Mouse (Mus musculus): ENCODE measurements around the gene Tas1r1. TPM values are rescaled to one million over a fixed set of nuclear protein-coding genes. Genes with fewer than 3 reads are reported as not detected.

The Tas1r1 gene
- polyA plus RNA-seq (2015; fragmentation: Nextera tagmentation; extraction: Ambion mirVana), result 1.9 and 2.0 TPM in 2 replicates

DNA sequence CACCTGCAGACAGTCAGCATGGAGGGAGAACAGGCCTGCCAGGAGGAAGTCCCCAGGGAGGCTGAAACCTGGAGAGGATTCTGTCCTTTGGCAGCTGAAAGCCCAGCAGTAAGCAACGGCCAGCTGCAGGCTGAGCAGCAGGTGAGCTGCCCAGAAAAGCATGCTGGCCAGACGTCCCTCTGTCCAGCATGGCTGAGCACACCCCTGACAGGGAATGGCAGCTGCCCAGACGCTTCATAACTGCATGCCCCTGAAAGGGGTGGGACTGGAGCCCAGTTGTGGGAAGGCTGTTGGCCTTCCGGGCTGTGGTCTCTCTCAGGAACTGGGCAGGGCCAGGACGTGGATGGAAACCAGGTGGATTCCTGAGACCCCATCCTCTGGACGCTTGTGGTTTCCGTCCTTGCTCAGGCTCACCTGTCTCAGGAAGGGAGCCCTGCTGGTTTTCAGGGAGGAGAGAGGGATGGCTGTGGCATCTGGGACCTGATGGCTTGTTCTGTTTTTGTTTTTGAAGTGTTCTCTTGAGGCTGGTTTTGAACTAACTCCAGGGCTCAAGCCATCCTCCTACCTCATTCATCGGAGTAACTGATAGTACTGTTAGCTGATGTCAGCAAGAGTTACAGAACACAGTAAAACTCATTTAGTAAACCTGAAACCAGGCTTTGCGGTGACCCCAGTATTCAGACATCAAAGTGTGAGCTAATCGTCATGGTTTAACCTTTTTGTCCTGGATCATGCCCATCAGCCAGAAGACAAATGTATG, at the start of gene Tas1r1:
Gene Tas1r1 (minus strand): TSS at position 344 of the 760 bp plus-strand sequence.
- H3K4me3 ChIP-seq (ENCODE audit: low read length), result peak within 1 kb of the TSS; percentile 99
- 44% methylated on average over 10 of the region's 10 CpGs for WGBS
- peak within 1 kb of the TSS; percentile 51; the same call in 1 of the 2 replicates for H3K27ac ChIP-seq (ENCODE audit: low read depth, low read length)

DNA sequence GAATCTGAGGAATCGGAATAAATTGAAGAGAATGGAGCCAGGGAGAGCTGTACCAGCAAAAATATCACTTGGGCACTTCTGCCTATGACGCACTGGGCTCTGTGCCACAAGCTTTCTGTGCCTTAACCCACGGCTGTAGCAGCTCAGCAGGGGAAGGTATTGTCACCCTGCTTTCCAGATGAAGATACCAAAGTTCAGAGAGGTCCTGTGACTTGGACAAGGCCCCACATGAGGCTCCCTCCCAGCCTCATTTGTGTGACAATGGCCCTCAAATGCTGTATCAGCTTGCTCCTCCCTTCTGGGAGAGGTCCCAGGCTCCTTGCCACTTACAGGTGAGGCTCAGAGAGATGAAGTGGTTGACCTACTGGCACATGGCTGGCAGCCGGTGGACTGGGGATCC, 49.8 kb upstream of the Tas1r1 start:
- Histone ChIP-seq H3K36me3 (ENCODE audit: control insufficient read depth, insufficient read depth, low read length) (no peaks in the 10 kb centered on the region), H3K9me3 (ENCODE audit: control insufficient read depth, low read length) (no peaks in the 10 kb centered on the region), H3K27ac (ENCODE audit: low read depth, low read length) (no peak overlapping the region; the same call in 1 of the 2 replicates), H3K4me3 (ENCODE audit: low read length) (no peak overlapping the region), H3K4me1 (ENCODE audit: control insufficient read depth, insufficient read depth, low read depth, low read length) (peaks cover 25% of the 10 kb centered on the region), H3K27me3 (replicated peaks; ENCODE audit: control insufficient read depth, insufficient read depth, low read length) (no peaks in the 10 kb centered on the region), H3K4me2 (ENCODE audit: low read length) (peak overlapping the region; percentile 92), H3K9ac (ENCODE audit: low read depth, low read length) (peak overlapping the region; percentile 43)
- peak; percentile 4; the same call in 1 of the 2 replicates for ATAC-seq
- WGBS, result 9% methylated on average over 4 of the region's 4 CpGs

More for the DNA sequence above, at the start of gene Tas1r1:
- Histone ChIP-seq H3K9ac (ENCODE audit: low read depth, low read length) (peak within 1 kb of the TSS; percentile 87), H3K4me1 (ENCODE audit: control insufficient read depth, insufficient read depth, low read depth, low read length) (peaks cover 12% of the 10 kb centered on the region), H3K9me3 (ENCODE audit: control insufficient read depth, low read length) (no peaks in the 10 kb centered on the region), H3K36me3 (ENCODE audit: control insufficient read depth, insufficient read depth, low read length) (peaks cover 16% of the 10 kb centered on the region), H3K4me2 (ENCODE audit: low read length) (peak within 1 kb of the TSS; percentile 99), H3K27me3 (replicated peaks; ENCODE audit: control insufficient read depth, insufficient read depth, low read length) (no peaks in the 10 kb centered on the region)
- no peak for ATAC-seq

DNA sequence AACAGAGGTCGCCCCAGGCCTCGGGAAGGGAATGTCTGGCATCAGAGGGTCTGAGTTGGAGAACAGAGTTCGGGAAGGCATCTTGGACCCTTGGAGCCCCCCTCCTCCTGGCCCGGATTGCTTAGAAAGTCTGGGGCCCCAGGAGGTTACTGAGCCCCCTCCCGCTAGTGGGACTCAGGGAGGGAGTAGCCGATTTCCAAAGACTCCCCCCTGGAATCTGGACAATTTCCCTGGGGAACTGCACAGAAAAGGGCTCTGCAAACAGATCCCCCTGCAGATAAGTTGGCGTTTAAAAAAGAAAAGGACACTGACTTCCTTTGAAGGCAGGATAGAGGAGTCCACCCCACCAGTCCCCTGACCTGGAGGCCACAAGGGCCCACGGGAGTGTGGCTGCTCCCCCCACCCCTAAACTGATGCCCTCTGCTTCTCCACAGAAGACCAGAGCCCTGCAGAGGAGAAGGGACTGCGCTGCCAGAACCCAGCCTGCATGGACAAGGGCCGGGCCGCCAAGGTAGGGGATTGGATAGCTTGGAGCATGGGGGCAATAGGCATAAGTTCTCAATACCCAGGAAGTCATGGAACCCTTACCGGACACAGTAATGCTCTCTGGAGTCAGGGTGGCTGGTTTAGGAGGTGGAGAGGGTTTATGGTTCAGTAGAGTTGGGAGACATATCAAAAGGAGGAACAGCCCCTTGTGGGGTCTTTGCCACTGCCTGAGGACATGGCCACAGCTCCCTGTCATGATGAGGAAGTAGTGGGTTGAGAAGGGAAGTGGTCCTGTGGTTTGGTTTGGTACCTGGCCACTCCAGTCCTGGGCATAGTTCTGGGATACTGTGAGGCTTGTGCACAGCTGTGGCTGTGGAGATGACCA, 49.1 kb upstream of the Tas1r1 start:
- Histone ChIP-seq H3K4me3 (ENCODE audit: low read length) (peak overlapping the region; percentile 80), H3K4me2 (ENCODE audit: low read length) (peak overlapping the region; percentile 92), H3K27ac (ENCODE audit: low read depth, low read length) (no peak overlapping the region; the same call in 1 of the 2 replicates), H3K9ac (ENCODE audit: low read depth, low read length) (peak overlapping the region; percentile 93), H3K4me1 (ENCODE audit: control insufficient read depth, insufficient read depth, low read depth, low read length) (peaks cover 25% of the 10 kb centered on the region), H3K9me3 (ENCODE audit: control insufficient read depth, low read length) (no peaks in the 10 kb centered on the region), H3K27me3 (replicated peaks; ENCODE audit: control insufficient read depth, insufficient read depth, low read length) (no peaks in the 10 kb centered on the region), H3K36me3 (ENCODE audit: control insufficient read depth, insufficient read depth, low read length) (no peaks in the 10 kb centered on the region)
- ATAC-seq, result 0 out of 2 replicates have a peak, but pooled peaks have one; percentile 28
- WGBS, result 5% methylated on average over 12 of the region's 12 CpGs

DNA sequence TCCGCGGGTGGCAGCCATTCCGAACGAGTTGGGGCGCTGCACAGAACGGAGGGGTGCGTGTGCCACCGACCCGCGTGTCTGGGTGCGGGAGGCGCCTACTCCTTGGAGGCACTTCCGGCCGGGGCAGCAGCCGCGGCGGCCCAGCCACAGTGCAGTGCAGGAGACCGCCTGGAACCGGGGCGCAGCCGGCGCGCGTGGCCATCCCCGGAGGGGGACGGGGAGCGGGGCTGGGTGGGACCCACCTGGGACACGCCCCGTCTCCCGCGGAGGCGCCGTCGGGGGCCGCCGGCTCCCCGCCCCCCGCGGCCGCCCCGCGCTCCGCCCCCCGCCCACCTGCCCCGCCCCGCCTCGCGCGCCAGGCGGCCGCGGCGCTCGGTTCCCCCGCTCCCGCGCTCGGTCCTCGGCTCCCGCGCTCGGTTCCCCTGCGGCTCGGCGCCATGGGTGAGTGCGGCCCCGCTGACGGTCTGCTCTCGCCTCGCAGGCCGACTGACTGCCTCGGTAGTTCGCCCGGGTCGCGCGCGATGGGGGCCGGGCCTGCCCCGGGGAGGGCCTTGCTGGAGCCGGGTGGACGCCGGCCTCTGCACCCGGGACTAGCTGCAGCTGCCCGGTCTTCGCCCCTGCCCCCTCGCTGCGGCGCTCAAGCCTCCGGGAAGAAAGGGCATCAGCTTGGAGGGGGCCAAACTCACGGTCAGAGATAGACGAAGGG, 48.3 kb upstream of the Tas1r1 start:
- Histone ChIP-seq H3K27ac (ENCODE audit: low read depth, low read length) (peak overlapping the region; percentile 67), H3K4me1 (ENCODE audit: control insufficient read depth, insufficient read depth, low read depth, low read length) (peaks cover 25% of the 10 kb centered on the region), H3K4me3 (ENCODE audit: low read length) (peak overlapping the region; percentile 80), H3K36me3 (ENCODE audit: control insufficient read depth, insufficient read depth, low read length) (no peaks in the 10 kb centered on the region), H3K9ac (ENCODE audit: low read depth, low read length) (peak overlapping the region; percentile 93), H3K27me3 (replicated peaks; ENCODE audit: control insufficient read depth, insufficient read depth, low read length) (no peaks in the 10 kb centered on the region), H3K4me2 (ENCODE audit: low read length) (peak overlapping the region; percentile 92), H3K9me3 (ENCODE audit: control insufficient read depth, low read length) (no peaks in the 10 kb centered on the region)
- WGBS, result 0% methylated on average over 32 of the region's 92 CpGs
- peak; percentile 71 for ATAC-seq

DNA sequence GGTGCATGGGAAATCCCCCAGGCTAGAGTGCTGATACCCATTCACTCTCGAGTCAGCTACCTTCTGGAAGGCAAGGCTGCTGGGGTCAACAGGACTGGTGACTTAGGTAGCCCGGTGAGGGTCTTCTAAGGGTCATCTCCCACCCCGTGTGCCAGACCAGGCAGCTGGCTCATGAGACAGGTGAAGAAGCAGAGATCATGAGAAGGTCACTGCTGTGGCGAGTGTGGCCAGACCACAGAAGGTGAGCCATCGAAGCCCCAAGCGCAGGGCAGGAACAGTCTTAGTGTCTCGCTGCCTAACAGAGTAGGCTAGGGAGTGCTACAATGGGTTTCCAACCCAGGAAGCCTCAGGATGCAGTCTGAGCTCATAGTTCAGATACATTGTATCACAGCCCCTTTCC, 46.2 kb upstream of the Tas1r1 start:
- Histone ChIP-seq H3K4me2 (ENCODE audit: low read length) (no peak overlapping the region), H3K27me3 (replicated peaks; ENCODE audit: control insufficient read depth, insufficient read depth, low read length) (no peaks in the 10 kb centered on the region), H3K9ac (ENCODE audit: low read depth, low read length) (no peak overlapping the region), H3K9me3 (ENCODE audit: control insufficient read depth, low read length) (no peaks in the 10 kb centered on the region), H3K27ac (ENCODE audit: low read depth, low read length) (no peak overlapping the region), H3K4me3 (ENCODE audit: low read length) (no peak overlapping the region), H3K4me1 (ENCODE audit: control insufficient read depth, insufficient read depth, low read depth, low read length) (peaks cover 25% of the 10 kb centered on the region), H3K36me3 (ENCODE audit: control insufficient read depth, insufficient read depth, low read length) (no peaks in the 10 kb centered on the region)
- WGBS, result 93% methylated on average over 7 of the region's 7 CpGs
- ATAC-seq, result no peak

DNA sequence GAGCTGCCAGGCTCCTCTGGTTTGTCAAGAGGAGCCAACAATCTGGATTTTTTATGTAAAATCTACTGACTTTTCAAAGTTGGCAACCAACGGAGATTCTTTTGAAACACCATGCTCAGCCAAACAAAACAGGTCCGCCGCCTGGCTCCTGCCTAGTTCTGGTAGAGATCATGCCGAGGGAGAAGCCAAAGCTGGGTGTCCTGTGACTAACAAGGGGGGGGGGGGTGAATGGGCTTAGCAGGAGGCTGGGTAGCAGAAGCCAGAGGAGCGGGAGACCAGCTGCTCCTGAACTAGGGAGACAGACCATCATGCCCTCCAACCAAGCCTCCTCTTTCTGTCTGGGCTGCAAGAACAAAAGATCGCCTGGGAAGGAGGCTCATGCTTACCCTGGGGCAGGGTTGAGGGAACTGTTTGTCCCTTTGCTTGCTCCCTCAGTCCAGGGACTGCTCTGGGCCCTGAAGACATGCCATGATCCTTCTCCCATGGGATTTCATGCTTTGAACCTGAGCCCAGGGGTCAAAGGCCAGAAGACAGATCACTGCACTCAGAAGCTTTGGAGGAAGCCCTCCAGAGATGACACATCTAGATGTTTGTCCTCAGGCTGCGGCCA, 45.3 kb upstream of the Tas1r1 start:
- 57% methylated on average over 7 of the region's 7 CpGs for WGBS
- H3K4me3 ChIP-seq (ENCODE audit: low read length), result no peak overlapping the region
- H3K9ac ChIP-seq (ENCODE audit: low read depth, low read length), result no peak overlapping the region
- no peak for ATAC-seq
- peaks cover 22% of the 10 kb centered on the region for H3K4me1 ChIP-seq (ENCODE audit: control insufficient read depth, insufficient read depth, low read depth, low read length)
- H3K9me3 ChIP-seq (ENCODE audit: control insufficient read depth, low read length), result no peaks in the 10 kb centered on the region
- no peak overlapping the region for H3K27ac ChIP-seq (ENCODE audit: low read depth, low read length)
- H3K4me2 ChIP-seq (ENCODE audit: low read length), result no peak overlapping the region
- no peaks in the 10 kb centered on the region for H3K27me3 ChIP-seq (replicated peaks; ENCODE audit: control insufficient read depth, insufficient read depth, low read length)
- H3K36me3 ChIP-seq (ENCODE audit: control insufficient read depth, insufficient read depth, low read length), result no peaks in the 10 kb centered on the region

DNA sequence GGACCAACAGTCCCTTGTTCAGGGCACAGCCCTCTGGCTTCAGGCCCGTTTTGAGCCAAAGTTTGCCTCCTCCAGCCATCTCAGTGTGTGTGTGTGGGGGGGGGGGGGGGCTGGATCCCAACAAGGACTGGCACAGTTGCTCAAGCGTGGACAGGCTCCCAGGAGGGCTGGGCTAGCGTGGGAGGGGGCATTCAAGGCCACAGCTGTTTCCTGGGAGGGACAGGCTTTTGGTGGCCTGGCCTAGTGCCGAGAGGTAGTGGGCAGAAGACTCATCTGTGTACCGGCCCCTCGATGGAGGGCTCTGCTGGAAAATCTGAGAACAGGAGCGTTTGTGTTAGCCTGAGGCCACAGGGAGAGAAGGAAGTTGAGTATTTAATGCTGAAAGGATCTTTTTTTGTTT, 41.6 kb upstream of the Tas1r1 start:
- H3K9ac ChIP-seq (ENCODE audit: low read depth, low read length), result no peak overlapping the region
- H3K9me3 ChIP-seq (ENCODE audit: control insufficient read depth, low read length), result no peaks in the 10 kb centered on the region
- H3K27me3 ChIP-seq (replicated peaks; ENCODE audit: control insufficient read depth, insufficient read depth, low read length), result no peaks in the 10 kb centered on the region
- no peaks in the 10 kb centered on the region for H3K4me1 ChIP-seq (ENCODE audit: control insufficient read depth, insufficient read depth, low read depth, low read length)
- no peak overlapping the region for H3K27ac ChIP-seq (ENCODE audit: low read depth, low read length)
- H3K4me2 ChIP-seq (ENCODE audit: low read length), result no peak overlapping the region
- no peak for ATAC-seq
- H3K4me3 ChIP-seq (ENCODE audit: low read length), result no peak overlapping the region
- WGBS, result 56% methylated on average over 7 of the region's 7 CpGs
- no peaks in the 10 kb centered on the region for H3K36me3 ChIP-seq (ENCODE audit: control insufficient read depth, insufficient read depth, low read length)

DNA sequence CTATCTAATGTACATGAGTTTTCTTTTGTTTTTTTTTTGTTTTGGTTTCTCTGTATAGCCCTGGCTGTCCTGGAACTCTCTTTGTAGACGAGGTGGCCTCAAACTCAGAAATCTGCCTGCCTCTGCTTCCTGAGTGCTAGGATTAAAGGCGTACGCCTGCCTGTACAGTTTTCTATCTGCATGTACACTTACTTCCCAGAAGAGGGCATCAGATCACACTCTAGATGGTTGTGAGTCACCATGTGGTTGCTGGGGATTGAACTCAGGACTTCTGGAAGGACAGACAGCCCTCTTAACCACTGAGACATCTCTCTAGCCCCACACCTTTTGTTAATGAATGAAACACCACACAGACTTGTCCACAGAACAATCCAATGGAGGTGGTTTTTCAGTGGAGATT, 40.9 kb upstream of the Tas1r1 start:
- H3K4me2 ChIP-seq (ENCODE audit: low read length), result no peak overlapping the region
- no peaks in the 10 kb centered on the region for H3K4me1 ChIP-seq (ENCODE audit: control insufficient read depth, insufficient read depth, low read depth, low read length)
- H3K36me3 ChIP-seq (ENCODE audit: control insufficient read depth, insufficient read depth, low read length), result no peaks in the 10 kb centered on the region
- H3K27me3 ChIP-seq (replicated peaks; ENCODE audit: control insufficient read depth, insufficient read depth, low read length), result no peaks in the 10 kb centered on the region
- WGBS, result 93% methylated on average over 3 of the region's 3 CpGs
- no peak overlapping the region for H3K27ac ChIP-seq (ENCODE audit: low read depth, low read length)
- no peak overlapping the region for H3K9ac ChIP-seq (ENCODE audit: low read depth, low read length)
- no peak overlapping the region for H3K4me3 ChIP-seq (ENCODE audit: low read length)
- no peaks in the 10 kb centered on the region for H3K9me3 ChIP-seq (ENCODE audit: control insufficient read depth, low read length)
- no peak for ATAC-seq

All from hindbrain, embryonic 16.5 days (tissue).